Mouse (Mus musculus) adrenal gland, postnatal 25 days (tissue): Measurements from ENCODE around the gene Runx2. TPM values are rescaled to one million over a fixed set of nuclear protein-coding genes. Genes with fewer than 3 reads are reported as not detected.
A peak's percentile ranks its signal among the peaks of the same experiment; 100 is the strongest.

Experiments
- DNase-seq: peaks from one replicate; pipeline ENCODE4 v3.0.0; 2021; ENCODE audit warnings: mixed read lengths
- total RNA-seq: library from RNA; stranded (reverse); gene quantifications from 2 replicates; pipeline ENCODE4 v1.2.3, GENCODE M21; 2021

Gene Runx2
- total RNA-seq, 1 experiment from 2014 or later, result 60.4 TPM

DNA sequence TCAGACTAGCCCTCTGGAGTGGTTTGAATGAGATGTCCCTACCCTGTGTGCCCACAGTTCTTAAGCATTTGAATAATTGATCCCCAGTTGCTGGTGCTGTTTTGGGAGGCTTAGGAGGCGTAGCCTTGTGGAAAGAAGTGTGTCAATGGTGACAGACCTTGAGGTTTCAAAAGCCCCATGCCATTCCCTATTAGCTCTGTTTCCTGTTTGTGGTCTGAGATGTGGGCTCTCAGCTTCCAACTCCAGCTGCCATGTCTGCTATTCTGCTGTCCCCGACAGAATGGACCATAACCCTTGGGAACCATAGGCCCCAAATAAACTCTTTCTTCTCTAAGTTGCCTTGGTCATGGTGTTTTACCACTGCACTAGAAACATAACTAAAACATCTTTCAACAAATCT, 194.1 kb downstream of the Runx2 start:
- no peak for DNase-seq

DNA sequence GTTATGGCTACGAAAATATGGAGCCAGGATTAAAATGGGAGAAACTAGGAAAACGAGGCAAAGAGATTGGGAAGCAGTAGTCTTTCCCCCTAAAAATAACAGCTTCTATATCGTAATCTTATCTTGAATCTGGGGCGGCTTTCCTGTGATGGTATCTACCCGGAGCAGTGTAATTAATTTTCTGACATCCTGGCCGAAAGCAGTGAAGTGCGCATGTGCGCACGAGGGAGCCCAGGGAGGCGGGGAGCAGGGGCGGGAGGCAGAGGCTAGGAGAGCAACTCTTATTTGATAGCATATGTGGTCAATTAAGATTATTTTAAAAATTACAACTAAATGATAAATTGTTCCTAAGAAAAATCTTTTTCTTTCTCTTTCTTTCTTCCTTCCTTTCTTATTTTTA, 195.9 kb downstream of the Runx2 start:
- DNase-seq, result peak; percentile 66

DNA sequence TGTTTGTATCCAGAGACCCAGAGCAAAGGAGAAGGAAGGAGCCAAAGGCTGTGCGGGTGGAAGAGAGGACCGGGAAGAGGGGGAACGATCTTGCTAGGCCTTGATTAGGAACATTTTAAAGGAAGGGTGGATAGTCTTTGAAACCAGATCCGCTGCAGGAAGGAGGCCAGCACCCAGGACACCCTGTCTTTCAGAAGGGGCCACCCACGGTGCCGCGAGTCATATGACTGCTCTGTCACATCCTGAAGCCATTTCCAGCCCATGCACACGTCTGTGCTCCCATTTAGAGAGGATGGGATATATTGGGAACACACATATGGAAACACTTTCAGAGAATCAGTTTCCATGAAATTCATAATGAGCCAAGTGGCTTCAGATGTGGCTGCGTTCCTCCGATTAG, 196.4 kb downstream of the Runx2 start:
- no peak for DNase-seq

DNA sequence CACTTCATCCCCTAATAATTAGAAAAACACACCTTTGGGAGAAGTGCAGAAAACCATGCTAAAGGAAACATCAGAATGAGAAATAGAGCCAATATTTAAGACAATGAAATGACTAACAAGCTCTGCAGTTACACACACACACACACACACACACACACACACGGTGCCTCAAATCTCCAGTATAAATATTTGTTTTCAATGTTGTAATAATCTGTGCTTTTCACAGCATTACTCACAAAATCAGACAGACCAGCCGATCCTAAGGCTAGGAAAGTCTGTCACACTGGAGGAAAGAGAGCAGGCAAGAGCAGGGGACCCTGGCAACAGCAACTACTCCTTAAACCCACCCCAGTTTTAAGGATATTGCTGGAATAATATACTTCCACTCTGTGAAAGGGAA, 196.9 kb downstream of the Runx2 start:
- no peak for DNase-seq

DNA sequence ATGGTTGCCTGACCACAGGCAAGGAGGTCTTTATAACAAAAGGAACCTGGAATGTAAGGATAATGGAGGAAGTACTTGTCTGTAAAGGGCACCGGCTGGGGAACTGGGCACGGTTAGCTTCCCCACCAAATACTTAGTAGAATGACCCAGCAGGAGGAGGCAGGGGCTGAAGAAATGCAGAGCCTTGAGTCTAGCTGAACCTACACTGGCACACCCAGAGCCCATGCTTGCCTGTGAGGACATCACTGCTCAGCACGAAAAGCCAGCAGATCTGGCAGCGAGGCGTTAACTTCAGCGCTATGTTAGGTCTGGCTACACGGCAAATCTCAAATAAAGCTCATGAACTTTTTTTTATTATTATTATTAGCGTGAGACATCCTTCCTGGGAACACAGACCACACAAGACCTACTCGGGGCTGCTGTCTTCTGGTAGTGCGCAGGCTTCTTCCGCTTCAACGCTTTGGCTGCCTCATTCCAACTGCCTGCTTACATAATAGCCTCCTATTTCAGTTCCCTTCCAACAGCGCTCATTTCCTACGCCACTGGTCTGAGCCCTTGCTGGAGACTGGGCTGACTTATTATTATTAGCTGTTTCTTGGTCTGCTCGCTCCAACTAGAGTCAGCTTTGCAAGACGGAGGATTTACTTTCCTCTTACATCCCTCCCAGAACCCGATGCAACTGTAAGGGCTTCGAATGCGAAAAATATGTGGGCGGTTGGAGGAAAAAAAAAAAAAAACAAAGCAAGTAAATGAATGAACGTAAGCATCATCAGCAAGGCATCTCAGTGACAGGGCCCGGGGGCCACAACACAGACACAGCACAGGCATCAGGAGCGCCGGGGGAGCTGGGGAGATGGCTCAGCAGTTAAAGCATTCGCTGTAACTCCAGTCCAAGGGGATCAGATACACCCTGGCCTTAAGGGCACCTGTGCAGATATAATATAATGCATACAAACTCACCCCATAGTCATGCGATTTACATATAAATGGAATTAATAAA, 200.6 kb downstream of the Runx2 start:
- no peak for DNase-seq

DNA sequence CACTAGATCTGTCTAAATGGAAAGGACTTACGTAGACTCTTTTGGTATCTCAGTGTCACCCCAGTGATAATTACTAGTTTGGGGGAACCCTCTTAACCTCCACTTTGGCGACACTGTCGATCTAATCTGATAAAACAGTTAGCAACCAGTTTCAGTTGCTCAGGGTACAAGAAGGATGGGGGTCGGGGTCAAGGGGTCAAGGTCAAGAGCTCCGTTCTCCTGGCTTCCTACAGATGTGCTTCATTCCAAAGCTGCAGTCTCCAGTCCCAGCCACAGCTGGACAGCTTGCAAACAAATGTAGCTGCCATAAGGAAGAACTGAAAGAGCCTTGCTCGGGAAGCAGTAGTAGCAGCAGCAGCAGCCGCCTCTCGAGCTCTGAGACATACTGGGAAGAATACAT, 202.0 kb downstream of the Runx2 start:
- DNase-seq, result no peak

DNA sequence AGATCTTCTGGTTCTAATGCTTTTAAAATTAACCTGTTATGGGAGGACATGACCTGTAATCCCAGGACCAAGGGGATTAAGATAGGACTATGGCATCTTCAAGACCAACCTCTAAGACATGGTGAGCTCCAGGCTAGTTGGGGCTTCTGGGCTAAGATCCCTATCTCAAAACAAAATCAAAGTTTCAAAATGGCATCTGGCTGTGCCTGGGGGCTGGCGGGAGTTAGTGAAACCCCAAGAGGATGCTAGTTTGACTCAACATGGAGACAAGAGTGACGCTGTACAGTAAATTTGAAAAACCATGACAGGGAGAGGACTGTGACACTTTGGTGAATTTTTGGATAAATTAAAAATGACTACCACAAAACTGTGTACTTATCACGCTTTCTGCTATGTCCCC, 202.6 kb downstream of the Runx2 start:
- no peak for DNase-seq

DNA sequence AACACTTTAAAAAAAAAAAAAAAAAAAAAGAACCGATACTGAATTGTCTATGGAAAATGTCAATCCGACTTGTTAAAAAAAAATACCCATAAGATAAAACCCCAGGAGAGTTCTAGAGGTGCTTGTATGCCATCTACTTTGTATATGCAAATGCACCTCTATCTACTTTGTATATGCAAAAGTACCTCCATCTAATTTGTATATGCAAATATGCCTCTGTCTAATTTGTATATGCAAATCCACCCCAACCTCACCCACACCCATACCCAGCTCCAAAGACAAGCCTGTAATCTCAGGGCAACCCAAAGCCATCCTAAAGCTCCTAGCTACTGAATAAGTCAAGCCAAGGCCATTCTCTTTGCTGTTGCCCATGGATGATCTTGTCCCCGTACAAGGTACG, 203.1 kb downstream of the Runx2 start:
- no peak for DNase-seq

DNA sequence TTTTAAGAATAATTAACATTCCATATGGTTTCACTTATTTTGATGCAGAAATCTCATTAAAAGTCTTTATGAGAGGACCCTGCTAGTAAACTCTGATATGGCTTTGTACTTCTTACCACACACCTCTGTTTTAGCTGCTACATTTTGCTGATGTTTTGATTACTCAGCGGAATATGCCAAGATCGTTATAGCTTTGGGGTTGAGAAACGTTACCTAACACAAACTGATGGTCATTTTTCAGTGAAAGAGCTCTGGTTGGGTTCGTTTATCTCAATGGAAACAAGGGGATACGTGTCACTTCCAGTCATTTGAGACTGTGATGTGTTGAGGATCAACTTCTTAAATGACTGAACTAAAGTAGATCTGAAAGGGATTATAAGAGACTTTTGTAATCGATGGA, 203.8 kb downstream of the Runx2 start:
- no peak for DNase-seq

DNA sequence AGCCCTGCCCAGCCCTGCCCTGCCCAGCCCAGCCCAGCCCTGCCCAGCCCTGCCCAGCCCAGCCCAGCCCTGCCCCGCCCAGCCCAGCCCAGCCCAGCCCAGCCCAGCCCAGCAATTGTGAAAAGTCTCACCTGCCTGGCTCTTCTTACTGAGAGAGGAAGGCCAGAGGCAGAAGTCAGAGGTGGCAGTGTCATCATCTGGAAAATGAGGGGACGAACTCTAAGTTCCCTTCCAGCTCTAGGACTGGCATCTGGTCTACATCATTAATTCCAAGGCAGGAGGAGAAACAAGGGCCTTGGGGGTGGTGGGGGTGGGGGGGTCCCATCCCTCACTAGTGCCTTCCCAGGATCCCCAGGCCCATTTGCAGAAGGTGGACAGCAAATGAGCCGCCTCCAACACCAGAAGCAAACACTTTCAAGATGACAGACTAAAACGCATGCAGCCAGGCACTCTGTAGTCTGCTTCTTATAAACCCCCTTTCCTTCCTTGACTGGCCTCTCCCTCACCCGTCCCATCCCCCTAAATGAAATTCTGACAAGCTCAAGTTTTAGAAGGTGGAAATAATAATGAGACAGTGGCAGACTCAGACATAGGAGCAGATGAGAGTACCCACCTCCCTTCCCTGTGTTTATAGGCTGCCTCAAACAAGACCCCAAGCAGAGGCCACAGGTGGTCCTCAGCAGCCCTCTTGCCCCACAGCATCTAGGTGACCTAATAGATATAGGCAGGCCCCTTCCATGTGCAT, 204.5 kb downstream of the Runx2 start:
- DNase-seq, result no peak

DNA sequence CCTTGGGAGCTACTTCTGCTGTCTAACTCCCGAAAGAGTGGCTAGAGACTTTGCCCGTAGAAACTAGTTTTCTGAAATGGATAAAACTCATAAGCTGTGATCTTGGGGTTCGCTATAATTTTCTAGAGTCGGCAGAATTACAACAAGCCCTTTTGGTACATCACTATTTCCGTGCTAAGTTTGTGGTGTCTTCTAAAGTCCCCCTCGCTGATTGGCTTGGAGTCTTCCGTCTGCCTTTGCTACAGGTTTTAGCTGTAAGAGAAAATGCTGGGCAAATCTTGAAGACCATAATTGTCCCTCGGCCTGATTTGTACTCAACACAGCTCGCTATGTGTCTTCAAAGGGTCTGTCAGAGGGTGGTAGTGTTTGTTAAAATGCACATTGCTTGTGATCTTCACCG, 205.2 kb downstream of the Runx2 start:
- DNase-seq, result no peak

DNA sequence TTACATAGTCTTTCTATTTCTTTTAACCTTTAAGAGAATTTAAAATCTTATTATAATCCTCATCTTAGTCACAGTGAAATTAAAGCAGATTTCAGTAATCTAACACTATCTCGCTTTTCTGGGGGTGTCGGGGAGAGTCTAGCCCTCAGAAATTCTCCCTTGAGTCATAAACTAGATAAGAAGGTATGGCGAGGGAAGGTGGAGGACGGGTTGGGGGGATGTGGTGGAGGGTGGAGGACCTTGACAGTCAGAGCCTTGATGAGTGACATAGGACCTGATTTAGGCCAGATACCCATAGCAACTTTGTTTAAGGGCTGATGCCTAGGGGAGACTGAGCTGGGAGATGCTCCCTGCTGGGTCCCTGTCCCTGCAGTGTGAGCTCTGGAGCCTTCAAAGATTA, 205.7 kb downstream of the Runx2 start:
- DNase-seq, result no peak

DNA sequence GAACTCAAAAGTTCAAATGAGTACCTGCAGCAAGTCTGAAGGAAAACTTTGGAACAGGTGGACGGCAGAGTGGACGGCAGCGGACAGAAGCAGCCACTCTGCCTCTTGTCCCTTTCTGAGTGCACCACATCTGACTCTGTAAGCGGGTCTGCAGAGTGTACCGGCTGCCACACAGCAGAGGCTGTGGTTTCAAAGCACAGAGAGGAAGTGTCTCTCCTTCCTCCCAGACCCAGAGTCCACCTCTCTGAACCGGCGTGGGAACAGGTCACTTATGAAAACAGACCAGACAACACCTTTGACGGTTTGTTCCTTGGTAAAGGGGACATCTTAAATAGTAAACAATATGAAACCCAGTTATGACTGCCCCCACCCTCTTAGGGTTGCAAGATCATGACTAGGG, 207.2 kb downstream of the Runx2 start:
- DNase-seq, result no peak

DNA sequence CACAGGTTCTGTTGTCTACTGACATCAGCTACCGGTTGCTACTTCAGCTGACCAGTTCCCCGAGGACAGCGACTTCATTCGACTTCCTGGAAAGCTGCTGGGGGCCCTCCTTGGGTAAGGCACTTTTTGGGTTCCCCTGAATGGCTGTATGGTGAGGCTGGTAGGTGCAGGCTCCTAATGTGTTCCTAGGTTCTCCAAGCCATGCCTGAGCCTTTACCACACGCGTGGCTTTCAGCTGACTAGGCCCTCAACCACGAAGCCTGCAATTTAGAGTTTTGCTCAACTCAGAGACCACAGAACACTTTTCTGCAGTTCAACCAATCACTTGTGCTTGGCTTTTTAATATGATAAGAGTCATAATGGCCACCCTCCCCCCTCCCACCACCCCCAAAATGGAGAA, 208.4 kb downstream of the Runx2 start:
- no peak for DNase-seq

DNA sequence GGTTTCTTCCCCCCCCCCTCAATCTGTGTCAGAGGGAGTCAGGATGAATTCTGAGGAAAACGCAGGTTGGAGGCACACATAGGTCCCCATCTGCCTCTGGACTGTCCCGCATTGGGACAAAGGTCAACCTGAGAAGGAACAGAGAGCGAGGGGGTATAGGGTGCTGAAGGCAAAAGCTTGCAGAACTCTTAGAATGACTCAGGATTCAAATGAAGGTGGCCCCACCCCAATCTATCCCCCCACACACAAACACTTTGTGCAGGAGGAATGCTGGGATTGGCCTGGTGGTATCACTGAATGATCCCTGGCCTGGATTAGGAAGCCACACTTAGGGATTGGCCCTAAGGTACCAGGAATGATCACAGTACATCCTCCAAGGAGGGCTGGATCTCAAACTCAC, 208.8 kb downstream of the Runx2 start:
- no peak for DNase-seq

DNA sequence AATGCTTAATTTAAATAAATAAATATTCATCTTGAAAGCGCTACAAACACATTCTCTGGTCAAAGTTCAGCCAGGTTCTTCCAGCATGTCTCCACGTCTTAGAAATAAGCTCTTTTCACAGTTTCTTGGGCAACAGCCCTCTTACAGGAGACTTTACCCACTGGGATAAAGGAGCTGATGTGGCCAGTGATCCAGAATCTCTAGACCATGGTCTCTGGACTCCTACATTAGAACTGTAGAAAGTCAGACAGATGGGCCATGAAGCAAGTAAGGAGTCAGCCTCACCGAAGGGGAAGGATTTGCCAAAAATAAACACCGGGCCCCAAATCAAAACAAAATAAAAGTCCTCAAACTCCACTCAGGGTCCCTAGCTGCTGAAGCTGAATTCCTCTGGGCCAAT, 211.4 kb downstream of the Runx2 start:
- DNase-seq, result no peak

DNA sequence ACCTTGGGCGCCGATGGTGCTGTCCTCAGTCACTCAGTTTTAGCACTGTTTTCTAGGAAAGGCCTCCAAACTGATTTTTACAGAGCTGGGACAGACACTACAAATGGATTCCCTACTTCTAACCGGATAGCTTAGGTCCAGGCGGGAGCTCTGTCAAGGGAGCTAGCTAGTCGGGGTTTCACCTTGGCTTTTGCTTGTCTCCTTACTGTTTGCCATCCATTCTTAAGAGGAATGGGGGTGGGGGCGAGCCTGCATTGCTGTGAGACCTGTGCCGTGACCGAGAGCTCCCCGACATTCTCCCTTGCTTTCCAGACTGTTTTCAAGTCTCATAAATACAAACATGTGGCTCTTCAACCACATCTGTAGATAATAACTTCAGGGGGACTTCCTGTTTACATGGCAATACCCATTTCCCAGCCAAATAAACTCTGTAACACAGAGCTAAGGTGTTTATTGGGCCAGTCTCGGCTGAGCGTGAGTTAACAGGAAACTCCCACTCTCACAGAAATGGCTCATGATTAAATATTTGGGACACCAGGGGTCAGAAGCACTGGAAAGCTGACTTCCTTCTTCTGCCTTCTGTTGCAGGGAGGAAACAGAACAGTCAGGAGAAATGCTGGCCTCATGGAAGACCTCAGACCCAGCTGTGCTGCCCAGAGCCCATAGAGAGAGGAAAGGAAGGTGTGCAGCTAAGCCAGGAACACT, 213.1 kb downstream of the Runx2 start:
- DNase-seq, result no peak

DNA sequence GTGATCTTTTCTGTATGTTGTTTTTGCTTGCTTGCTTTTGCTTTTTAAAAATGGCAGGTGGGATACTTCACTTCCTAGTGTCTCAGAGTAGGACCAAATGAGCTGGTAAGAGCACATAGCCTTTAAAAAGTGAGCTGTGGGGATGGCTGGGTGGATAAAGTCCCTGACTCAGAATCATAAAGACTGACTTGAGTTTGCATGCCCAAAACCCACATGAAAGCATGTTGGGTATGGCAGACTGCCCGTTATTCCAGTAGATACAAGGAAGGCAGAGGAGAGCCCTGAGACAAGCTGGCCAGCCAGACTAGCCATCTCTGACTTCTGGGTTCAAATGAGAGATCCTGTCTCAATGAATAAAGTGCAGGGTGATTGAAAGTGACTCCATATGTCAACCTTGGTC, 214.7 kb downstream of the Runx2 start:
- no peak for DNase-seq

DNA sequence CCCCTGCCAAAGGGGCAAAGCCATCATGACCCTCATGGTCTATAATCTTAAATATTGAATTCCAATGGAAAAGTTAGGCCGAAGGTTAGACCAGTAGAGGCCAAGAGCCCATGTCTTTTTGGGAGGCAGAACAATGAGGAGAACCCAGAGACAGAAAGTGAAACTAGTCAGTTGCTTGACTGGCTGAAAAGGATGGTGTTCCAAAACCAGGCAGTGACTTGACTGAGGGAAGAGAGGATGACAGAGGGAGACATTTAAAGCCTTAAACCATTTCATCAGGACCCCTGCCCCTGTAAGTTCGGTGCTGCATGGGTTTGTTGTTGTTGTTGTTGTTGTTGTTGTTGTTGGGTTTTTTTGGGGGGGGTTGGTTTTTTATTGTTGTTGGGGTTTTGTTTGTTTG, 215.5 kb downstream of the Runx2 start:
- DNase-seq, result no peak

DNA sequence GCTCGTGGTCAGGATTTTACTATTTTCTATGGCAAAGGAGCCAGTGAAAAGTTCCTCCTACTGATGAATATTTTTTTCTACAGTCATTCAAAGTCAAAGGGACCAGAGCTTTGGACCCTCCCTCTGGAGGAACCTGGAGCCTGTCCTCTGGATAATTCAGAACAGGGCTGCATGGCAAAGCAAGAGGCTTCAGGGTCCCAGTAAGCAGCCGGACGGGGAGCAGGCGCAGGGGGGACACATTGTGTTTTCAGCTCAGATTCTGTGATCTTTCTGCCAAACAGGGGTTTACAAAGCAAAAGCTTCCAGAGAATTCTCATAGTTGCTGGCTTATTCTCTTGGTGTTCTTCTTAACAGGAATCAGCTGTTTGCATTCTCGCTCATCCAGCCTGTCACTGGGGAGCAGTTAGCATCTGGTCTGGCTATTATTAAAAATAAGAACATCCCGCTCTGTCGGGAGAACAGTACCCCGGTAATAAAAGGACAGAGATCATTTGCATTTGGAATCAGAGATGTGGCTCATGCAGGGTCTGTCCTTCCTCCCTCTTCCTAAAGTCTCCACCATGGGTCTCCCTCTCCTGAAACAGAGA, 216.6 kb downstream of the Runx2 start:
- DNase-seq, result no peak

DNA sequence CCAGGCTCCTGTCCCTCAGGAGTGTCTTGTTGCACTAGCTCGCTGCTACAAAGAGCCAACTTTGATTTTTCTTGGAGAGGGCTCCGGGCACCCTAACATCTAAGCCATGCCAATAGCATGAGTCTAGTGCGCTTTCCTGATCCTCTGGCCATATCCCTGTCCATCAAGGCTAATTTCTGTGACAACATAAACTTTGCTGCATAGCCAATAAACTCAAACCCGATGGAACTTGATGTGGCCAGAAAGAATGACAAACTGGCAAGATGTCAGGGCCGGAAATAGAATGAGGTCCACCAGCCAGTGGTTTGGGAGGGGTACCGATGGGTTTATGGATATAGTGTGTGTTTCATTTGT, 221.9 kb downstream of the Runx2 start:
- DNase-seq, result no peak

DNA sequence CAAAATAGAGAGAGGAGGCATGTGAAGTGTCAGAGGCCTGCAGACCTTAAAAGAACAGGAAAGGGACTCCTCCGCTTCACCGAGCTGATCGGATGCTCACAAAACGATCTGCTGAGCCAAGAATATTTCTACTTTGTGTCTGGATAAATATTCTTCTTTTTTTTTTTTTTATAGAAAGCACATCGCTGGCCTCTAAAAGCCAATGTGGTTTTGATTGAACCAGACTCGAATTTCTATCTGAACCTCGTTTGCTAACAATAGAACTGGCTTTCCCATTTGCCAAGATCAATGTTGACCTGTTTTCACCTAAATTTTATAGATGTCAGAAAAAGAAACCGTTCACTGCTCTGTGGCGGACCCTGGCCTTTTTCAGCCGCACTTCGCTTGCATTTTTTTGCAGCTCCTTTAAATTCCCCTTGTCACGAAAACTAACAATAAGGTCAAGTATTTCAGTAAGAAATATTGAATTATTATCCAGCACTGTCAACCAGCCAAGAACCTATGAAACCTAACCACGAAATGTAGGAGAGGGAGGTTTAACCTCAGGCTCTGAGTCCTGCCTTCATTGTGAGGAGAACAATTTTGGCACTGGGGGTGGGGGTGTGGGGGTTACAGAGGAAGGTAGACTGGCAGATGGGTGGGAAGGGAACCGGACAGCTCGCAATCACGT, 222.4 kb downstream of the Runx2 start:
- DNase-seq, result no peak
